Mouse (Mus musculus): Measurements from ENCODE around the gene Cdh3. TPM values are rescaled to one million over a fixed set of nuclear protein-coding genes. Genes with fewer than 3 reads are reported as not detected.
A peak's percentile ranks its signal among the peaks of the same experiment; 100 is the strongest.

Cdh3 gene
- polyA plus RNA-seq, 1 experiment from 2014 or later = 0.65 TPM

DNA sequence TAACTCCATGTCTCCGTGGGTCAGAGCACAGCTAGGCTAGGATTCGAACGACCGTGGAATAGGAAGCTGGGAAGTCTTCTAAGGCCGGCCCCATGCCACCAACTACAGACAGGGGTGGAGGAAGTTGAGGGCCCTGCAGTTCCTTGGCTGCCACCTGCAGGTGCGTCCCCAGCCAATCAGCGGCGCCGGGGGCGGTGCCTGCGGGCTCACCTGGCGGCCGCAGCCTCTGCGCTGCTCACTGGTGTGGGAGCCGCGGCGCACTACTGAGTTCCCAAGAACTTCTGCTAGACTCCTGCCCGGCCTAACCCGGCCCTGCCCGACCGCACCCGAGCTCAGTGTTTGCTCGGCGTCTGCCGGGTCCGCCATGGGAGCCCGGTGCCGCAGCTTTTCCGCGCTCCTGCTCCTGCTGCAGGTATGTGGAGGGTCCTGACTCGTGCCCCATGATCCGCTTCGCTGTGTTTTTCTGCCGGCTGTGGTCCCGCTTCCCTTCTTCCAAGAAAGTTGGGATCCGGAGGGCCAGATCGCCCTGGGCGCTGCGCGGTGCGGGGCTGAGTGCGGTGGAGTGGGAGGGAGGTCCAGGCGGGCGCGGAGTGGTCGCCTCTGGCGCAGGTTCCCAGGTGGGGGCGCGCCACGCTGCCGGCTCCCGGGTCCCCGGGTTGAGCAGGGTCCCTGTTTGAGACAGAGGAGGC, 92.6 kb downstream of the Cdh3 start, which contains the start of gene Cdh1:
Cdh1 (plus strand) TSS at position 221 of the 689 bp plus-strand sequence.
- peaks cover 29% of the 10 kb centered on the region for H3K27me3 ChIP-seq (ENCODE audit: insufficient read depth, low read length)
- peak within 1 kb of the TSS; percentile 73 for H3K4me2 ChIP-seq (ENCODE audit: low read depth, low read length)
- DNase-seq (peak; percentile 80), ATAC-seq (peak; percentile 64)
- no peak for TF ChIP-seq EP300 (IDR thresholded peaks at IDR 0.05; ENCODE audit: low read depth)
- TF ChIP-seq CTCF (IDR thresholded peaks at IDR 0.05; ENCODE audit: low read depth) = peak; percentile 39
- H3K9ac ChIP-seq (replicated peaks) = peak within 1 kb of the TSS; percentile 63
- under 1% methylated on average over 44 of the region's 53 CpGs for WGBS (ENCODE audit: insufficient replicate concordance)
- no peaks in the 10 kb centered on the region for H3K9me3 ChIP-seq (ENCODE audit: low read length)
- no peaks in the 10 kb centered on the region for H3K36me3 ChIP-seq (replicated peaks; ENCODE audit: insufficient read depth, low read length)
- H3K4me1 ChIP-seq (ENCODE audit: insufficient read depth) = peaks cover 11% of the 10 kb centered on the region
- H3K27ac ChIP-seq (ENCODE audit: low read depth) = peak within 1 kb of the TSS; percentile 64
- peak within 1 kb of the TSS; percentile 65 for H3K4me3 ChIP-seq (ENCODE audit: low read depth, low read length)

DNA sequence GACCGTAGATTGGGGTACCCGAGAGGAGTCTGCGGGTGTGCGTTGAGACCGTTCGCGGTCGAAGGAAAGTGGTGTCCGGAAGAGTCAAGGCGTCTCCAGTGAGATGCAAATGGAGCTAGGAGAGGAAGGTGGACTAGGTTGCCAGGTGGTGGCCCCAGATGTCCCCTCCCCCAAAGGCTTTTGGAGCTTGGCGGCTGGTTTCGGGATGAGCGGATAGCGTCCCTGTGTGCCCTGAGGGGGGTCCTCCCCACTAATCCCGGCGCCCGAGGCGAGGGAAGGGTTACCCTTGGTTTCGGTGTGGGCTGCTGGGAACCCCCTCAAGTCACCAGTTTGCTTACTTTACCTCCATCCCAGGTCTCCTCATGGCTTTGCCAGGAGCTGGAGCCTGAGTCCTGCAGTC, 93.2 kb downstream of the Cdh3 start:
- Histone ChIP-seq H3K9ac (replicated peaks) (peak overlapping the region; percentile 63), H3K4me3 (ENCODE audit: low read depth, low read length) (peak overlapping the region; percentile 65), H3K4me2 (ENCODE audit: low read depth, low read length) (peak overlapping the region; percentile 73), H3K36me3 (replicated peaks; ENCODE audit: insufficient read depth, low read length) (no peaks in the 10 kb centered on the region), H3K27ac (ENCODE audit: low read depth) (peak overlapping the region; percentile 64), H3K9me3 (ENCODE audit: low read length) (no peaks in the 10 kb centered on the region), H3K4me1 (ENCODE audit: insufficient read depth) (peaks cover 15% of the 10 kb centered on the region), H3K27me3 (ENCODE audit: insufficient read depth, low read length) (peaks cover 29% of the 10 kb centered on the region)
- WGBS (ENCODE audit: insufficient replicate concordance) = 2% methylated on average over 19 of the region's 19 CpGs
- ATAC-seq (no peak), DNase-seq (no peak)
- TF ChIP-seq EP300 (IDR thresholded peaks at IDR 0.05; ENCODE audit: low read depth) (no peak), CTCF (IDR thresholded peaks at IDR 0.05; ENCODE audit: low read depth) (no peak)

DNA sequence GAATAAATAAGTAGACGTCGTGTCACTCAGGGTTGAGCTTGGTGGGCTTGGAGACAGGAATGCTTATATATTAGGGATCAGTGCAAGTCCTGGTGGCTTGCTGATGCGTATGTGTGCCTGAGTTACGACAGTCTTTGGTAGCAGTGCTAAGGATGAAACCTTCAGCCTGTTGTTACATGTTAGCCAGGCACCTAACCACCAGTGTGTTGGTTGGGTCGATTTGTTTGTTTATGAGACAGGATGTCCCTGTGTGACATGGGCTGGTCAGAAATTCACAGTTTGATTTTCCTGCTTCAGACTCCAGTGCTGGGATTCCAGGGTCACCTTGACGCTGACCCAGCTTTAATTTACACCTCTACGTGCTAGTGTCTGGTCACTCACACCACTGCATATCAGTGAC, 95.0 kb downstream of the Cdh3 start:
- H3K27ac ChIP-seq (ENCODE audit: low read depth) = peak overlapping the region; percentile 91
- DNase-seq (peak; percentile 27), ATAC-seq (peak; percentile 87)
- H3K9me3 ChIP-seq (ENCODE audit: low read length) = no peaks in the 10 kb centered on the region
- no peaks in the 10 kb centered on the region for H3K36me3 ChIP-seq (replicated peaks; ENCODE audit: insufficient read depth, low read length)
- H3K4me1 ChIP-seq (ENCODE audit: insufficient read depth) = peaks cover 17% of the 10 kb centered on the region
- peaks cover 29% of the 10 kb centered on the region for H3K27me3 ChIP-seq (ENCODE audit: insufficient read depth, low read length)
- no peak overlapping the region for H3K4me3 ChIP-seq (ENCODE audit: low read depth, low read length)
- no peak overlapping the region for H3K9ac ChIP-seq (replicated peaks)
- WGBS (ENCODE audit: insufficient replicate concordance) = 44% methylated on average over 7 of the region's 7 CpGs
- peak overlapping the region; percentile 51 for H3K4me2 ChIP-seq (ENCODE audit: low read depth, low read length)
- no peak for TF ChIP-seq CTCF (IDR thresholded peaks at IDR 0.05; ENCODE audit: low read depth)
- no peak for TF ChIP-seq EP300 (IDR thresholded peaks at IDR 0.05; ENCODE audit: low read depth)

- H3K4me3 ChIP-seq (ENCODE audit: low read depth, low read length) = no peak overlapping the region
- peak overlapping the region; percentile 91 for H3K27ac ChIP-seq (ENCODE audit: low read depth)
Measured at GRCm38 (mm10) chr8:106606121-106606520, 95.4 kb downstream of the Cdh3 start.

DNA sequence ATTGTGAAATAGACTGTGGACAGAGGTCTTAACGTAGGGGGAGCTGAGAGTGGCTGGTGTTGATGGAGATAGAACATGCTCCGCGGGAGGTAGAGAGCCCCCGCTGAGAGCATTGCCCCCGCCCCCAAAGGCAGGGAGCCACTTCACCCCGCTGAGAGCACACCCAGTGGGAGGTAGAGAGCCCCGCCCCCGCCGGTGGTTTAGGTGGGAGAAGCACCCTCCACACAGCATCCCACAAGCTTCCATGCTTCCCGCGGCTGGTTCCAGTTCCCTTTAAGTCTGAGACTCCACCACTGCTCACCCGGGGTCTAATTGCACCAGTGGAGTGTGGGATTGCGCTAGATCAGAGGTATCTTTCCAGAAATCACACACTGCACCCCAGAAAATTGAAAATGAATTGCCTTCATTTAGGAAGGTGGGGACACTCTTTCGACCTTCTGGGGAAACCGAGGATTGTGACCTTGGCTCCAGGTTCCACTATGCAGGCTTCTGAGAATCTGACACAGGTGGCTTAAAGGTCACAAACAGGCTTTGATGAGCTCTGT, 96.0 kb downstream of the Cdh3 start:
- Histone ChIP-seq H3K27me3 (ENCODE audit: insufficient read depth, low read length) (peaks cover 29% of the 10 kb centered on the region), H3K36me3 (replicated peaks; ENCODE audit: insufficient read depth, low read length) (no peaks in the 10 kb centered on the region), H3K9ac (replicated peaks) (no peak overlapping the region), H3K4me3 (ENCODE audit: low read depth, low read length) (no peak overlapping the region), H3K9me3 (ENCODE audit: low read length) (no peaks in the 10 kb centered on the region), H3K4me2 (ENCODE audit: low read depth, low read length) (peak overlapping the region; percentile 51), H3K4me1 (ENCODE audit: insufficient read depth) (peaks cover 21% of the 10 kb centered on the region), H3K27ac (ENCODE audit: low read depth) (peak overlapping the region; percentile 91)
- WGBS (ENCODE audit: insufficient replicate concordance) = 23% methylated on average over 15 of the region's 15 CpGs
- TF ChIP-seq CTCF (IDR thresholded peaks at IDR 0.05; ENCODE audit: low read depth) = no peak
- TF ChIP-seq EP300 (IDR thresholded peaks at IDR 0.05; ENCODE audit: low read depth) = no peak
- ATAC-seq (no peak), DNase-seq (peak; percentile 30)

More at GRCm38 (mm10) chr8:106606121-106606520, 95.4 kb downstream of the Cdh3 start:
- H3K4me1 ChIP-seq (ENCODE audit: insufficient read depth) = peaks cover 17% of the 10 kb centered on the region
- 23% methylated on average over 4 of the region's 4 CpGs for WGBS (ENCODE audit: insufficient replicate concordance)
- peak overlapping the region; percentile 51 for H3K4me2 ChIP-seq (ENCODE audit: low read depth, low read length)
- H3K9me3 ChIP-seq (ENCODE audit: low read length) = no peaks in the 10 kb centered on the region
- H3K9ac ChIP-seq (replicated peaks) = no peak overlapping the region
- DNase-seq = no peak
- H3K36me3 ChIP-seq (replicated peaks; ENCODE audit: insufficient read depth, low read length) = no peaks in the 10 kb centered on the region
- TF ChIP-seq EP300 (IDR thresholded peaks at IDR 0.05; ENCODE audit: low read depth) = no peak
- TF ChIP-seq CTCF (IDR thresholded peaks at IDR 0.05; ENCODE audit: low read depth) = no peak
- peak; percentile 28; the same call in 1 of the 2 replicates for ATAC-seq
- H3K27me3 ChIP-seq (ENCODE audit: insufficient read depth, low read length) = peaks cover 29% of the 10 kb centered on the region

Other genes starting within 250 kb of the Cdh3 start
- 1.2 and 1.3 TPM in 2 replicates for gene Smpd3, start 172.9 kb upstream of the Cdh3 start, polyA plus RNA-seq (2015; fragmentation: Nextera tagmentation; extraction: Ambion mirVana)
- 2.8 and 2.9 TPM in 2 replicates for gene Zfp90, start 95.6 kb upstream of the Cdh3 start, polyA plus RNA-seq (2015; fragmentation: Nextera tagmentation; extraction: Ambion mirVana)
- gene 6030452D12Rik, start 10.4 kb upstream of the Cdh3 start, polyA plus RNA-seq (2015; fragmentation: Nextera tagmentation; extraction: Ambion mirVana) = not detected in 2 replicates
- 7.2 and 7.3 TPM in 2 replicates for gene Gm10073, start 62.6 kb downstream of the Cdh3 start, polyA plus RNA-seq (2015; fragmentation: Nextera tagmentation; extraction: Ambion mirVana)
- gene Cdh1, start 92.5 kb downstream of the Cdh3 start, polyA plus RNA-seq (2015; fragmentation: Nextera tagmentation; extraction: Ambion mirVana) = 25.0 and 28.8 TPM in 2 replicates
- 1.5 and 1.8 TPM in 2 replicates for gene Tango6, start 172.2 kb downstream of the Cdh3 start, polyA plus RNA-seq (2015; fragmentation: Nextera tagmentation; extraction: Ambion mirVana)